Mouse (Mus musculus): Measurements from ENCODE around the gene Actl6b.

Gene Actl6b

DNA sequence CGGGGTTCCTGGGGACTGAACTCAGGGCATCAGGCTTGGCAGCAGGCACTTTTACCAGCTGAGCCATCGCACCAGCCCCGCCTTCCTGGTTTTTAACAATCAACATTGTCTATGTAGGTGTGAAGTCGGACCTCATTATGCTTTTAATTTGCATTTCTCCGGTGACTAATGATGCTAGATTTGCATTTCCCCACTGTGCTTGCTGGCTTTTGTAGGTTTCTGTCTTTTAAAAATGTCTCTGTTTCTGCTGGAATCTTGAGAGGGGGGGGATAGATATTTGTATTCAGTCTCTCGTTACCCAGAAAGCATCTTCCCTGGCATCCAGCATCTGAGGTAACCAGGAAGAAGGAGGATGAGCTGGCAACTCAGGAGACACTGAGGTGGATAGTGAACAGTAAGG lies 8.2 kb downstream of the Actl6b start:
- no peak for DNase-seq (ENCODE audit: low read depth, low spot score)

DNA sequence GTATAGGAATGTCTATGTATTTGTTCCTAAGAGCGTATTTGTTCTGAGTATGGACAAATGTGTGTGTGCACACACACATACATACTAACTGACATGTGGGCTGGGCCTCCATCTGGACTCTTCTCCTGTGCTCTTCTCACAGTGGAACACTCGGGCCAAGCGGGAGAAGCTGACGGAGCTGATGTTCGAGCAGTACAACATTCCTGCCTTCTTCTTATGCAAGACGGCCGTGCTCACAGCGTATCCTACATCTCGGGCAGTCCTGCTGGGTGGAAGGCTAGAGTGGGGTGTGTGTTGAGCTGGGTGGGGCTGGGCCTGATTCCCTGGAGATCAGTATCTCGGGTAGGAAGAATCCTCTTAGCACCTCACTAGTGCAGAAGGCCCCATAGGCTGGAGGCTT lies 9.6 kb downstream of the Actl6b start:
- no peak for DNase-seq (ENCODE audit: low read depth, low spot score)

DNA sequence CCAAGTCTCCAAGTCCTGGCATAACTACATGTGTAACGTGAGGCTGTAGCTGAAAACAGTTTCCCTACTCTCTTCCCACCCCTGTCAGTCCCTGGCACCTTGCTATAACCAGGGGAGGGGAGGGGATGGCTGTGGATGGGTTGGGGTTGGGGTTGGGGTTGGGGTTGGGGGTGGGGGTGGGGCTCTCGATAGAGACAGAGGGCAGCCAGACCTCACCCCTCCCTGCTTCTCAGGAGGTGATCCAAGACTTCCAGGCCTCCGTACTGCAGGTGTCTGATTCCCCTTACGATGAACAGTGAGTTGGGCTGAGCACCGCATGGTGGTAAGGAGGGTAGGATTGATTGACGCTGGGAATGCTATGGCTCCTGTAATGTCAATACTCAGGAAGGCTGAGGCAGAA lies 12.4 kb downstream of the Actl6b start:
- DNase-seq (ENCODE audit: low read depth, low spot score), result no peak

DNA sequence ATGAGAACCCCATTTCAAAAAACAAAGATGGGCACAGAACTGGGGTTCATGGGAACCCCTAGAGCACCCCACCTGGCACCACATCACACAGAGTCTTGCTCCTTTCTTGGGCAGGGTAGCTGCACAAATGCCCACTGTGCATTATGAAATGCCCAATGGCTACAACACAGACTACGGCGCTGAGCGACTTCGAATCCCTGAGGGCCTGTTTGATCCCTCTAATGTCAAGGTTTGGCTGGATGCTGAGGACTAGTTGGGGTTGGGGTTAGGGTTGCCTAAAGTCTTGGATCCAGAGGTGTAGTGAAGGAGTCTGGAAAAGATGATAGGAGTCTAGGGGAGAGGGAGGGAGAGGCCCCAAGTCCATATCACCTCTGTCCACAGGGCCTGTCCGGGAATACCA lies 13.1 kb downstream of the Actl6b start:
- DNase-seq (ENCODE audit: low read depth, low spot score), result no peak

DNA sequence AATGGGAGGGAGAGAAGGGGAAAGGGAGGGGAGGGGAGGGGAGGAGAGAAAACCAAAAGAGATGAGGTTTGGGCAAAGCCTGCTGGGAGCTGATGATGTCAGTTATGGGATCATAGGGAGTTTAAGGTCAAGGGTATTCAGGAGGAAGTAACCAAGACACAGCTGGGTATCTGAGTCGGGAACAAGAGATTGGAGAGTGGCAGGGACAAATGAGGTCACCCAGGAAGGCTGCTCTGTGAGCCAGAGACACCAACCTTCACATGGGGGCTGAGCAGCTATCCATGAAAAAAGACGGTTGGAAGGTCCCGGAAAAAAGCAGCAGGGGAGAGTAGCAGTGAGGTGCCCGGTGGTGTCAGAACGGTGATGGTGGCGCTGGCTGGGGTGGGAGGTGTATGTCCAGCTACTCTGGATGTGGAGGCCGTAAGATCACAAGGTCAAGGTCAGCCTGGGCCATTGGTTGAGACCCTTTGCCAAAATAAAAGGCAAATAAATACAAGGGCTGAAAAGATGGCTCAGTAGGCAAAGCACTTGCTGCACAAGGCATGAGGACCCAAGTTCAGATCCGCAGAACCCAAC lies 15.0 kb downstream of the Actl6b start:
- no peak for DNase-seq (ENCODE audit: low read depth, low spot score)

DNA sequence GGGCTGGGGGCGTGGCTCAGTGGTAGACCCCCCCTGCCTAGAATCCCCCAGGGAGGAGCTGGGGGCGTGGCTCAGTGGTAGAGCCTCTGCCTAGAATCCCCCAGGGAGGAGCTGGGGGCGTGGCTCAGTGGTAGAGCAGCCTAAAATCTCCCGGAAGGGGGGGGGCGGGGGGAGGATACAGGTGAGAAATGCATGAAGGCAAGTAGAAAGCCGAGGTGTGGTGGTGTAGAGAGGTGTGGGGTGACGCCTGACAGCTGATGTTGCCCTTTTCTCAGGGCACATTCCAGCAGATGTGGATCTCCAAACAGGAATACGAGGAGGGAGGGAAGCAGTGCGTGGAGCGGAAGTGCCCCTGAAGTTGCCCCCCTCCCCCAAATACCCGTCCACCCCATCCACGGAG lies 15.7 kb downstream of the Actl6b start:
- DNase-seq (ENCODE audit: low read depth, low spot score), result no peak

DNA sequence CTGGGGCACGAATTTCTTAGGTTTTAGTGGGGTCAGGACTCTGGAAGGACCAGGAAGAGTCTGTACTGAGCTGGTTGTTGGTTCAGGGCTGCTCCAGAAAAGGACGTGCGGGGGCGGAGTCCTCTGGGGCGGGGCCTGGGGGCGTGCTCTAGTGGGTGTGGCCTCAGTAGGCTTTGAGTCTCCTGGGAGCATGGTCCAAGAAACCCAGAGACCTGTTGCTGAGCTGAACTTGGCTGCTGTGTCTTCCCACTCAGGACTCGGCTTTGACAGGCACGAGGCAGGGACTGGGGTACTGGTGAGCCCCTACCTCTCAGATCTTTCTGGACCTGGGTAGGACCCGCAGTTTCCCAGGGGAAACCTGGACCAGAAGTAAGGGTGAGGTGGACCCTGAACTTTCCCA lies 16.3 kb downstream of the Actl6b start, which contains the start of gene Tfr2:
TSS of gene Tfr2 (plus strand) at position 176 of the 400 bp plus-strand sequence.
- no peak for DNase-seq (ENCODE audit: low read depth, low spot score)

DNA sequence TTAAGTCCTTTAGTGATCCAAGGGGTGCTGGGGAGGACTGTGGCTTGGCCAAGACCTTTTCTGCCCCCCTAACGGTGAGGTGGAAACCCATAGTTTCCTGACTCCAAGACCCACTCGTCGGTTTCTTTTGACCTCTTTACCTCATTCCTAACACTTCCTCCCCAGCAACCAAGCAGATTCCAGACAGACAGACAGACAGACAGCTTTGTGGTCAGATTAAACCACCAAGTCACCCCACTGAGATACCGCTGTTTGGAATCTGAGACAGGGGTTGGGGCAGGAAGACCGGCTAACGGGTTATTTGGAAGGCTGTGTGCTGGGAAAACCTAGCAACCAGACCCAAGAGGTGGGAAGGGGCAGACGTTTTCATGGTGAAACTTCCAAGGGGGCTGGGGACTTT lies 16.9 kb downstream of the Actl6b start:
- no peak for DNase-seq (ENCODE audit: low read depth, low spot score)

DNA sequence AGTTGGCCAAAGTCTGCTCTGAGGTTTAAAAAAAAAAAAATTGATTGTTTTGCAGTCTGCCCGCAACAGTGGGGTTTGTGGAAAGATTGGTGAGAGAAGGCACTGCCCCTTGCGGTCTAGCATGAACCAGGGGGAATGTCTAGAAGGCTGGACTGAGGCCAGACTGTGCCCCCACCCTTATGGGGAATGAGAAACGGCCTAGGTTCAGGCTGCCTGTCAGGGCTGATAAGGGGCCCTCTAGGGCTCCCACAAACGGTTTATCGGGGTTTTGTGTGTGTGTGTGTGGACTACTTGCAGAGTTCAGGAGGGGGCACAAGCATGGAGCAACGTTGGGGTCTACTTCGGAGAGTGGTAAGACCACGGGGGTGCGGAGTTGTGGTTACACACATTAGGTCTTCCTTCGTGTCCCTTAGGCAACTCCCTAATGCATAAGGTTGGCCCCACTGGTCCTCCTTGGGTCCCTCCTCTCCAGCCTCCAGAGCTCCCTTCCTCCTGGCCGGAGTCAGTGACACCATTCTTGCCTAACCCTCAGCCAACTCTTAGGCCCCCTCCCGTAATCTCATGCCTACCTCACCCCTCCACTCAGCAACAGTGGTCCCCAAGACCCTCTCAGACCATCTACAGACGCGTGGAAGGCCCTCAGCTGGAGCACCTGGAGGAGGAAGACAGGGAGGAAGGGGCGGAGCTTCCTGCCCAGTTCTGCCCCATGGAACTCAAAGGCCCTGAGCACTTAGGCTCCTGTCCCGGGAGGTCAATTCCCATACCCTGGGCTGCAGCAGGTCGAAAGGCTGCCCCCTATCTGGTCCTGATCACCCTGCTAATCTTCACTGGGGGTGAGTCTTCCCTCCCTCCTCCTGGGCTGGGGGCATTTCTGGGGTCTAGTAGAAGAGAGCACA lies 17.6 kb downstream of the Actl6b start:
- no peak for DNase-seq (ENCODE audit: low read depth, low spot score)

DNA sequence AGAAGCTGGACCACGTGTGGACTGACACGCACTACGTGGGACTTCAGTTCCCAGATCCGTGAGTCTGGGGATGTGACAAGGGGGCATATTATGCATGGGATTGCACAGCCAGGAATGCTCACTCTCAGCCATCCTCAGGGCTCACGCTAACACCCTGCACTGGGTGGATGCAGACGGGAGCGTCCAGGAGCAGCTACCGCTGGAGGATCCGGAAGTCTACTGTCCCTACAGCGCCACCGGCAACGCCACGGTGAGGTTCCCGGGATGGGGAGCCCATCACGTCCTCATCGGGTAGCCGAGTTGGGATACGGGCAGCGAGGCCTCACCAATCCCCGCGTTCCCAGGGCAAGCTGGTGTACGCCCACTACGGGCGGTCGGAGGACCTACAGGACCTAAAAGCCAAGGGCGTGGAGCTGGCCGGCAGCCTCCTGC lies 21.2 kb downstream of the Actl6b start:
- DNase-seq (ENCODE audit: low read depth, low spot score), result no peak

DNA sequence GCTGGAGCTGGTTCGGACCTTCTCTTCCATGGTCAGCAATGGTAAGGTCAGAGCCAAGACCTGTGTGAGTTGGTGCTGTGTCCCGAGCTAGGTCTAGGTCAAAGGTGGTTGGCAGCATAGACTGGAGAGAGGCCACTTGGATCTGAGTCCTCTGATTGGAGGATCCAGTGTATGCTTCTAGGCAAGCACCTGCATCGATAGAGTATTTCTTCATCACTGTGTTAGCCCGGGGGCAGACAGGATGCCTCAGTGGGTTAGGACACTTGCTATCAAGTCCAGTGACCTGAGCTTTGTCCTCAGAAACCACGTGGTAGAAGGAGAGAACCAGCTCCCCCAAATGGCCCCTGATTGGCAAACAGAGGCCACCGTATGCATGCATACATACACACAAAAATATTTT lies 26.9 kb downstream of the Actl6b start:
- DNase-seq (ENCODE audit: low read depth, low spot score), result no peak

DNA sequence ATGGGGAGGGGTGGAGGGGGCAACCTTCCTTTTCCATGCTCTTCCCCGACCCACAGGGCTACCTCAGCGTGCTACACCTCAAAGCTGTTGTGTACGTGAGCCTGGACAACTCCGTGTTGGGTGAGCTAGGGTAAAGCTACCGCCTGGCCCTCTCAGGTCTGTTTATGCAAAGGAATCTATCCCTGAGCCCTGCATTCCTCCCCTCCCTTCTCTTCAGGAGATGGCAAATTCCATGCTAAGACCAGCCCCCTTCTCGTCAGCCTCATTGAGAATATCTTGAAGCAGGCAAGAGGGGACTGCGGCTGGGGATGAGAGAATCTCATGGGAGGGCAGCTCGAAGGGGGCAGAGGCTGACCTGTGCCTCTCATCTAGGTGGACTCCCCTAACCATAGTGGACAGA lies 29.4 kb downstream of the Actl6b start:
- DNase-seq (ENCODE audit: low read depth, low spot score), result no peak

DNA sequence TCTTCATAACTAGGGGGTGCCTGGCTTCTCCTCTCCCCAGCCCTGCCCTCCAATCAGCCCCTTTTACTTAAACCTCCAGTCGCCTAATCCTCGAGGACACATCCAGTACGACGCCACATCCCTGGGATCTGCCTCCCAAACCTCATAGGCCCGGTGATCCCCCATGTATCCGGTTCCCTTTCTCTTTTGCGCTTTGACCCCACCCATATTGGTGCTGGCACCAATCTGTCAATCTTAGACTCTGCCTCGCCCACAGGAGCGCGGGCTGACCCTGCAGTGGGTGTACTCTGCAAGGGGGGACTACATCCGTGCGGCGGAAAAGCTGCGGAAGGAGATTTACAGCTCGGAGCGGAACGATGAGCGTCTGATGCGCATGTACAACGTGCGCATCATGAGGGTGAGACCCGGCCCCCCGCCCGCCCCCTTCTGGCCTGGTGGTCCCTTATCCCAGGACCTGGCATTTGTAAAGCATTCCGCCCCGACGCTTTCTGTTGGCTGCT lies 30.4 kb downstream of the Actl6b start:
- no peak for DNase-seq (ENCODE audit: low read depth, low spot score)

DNA sequence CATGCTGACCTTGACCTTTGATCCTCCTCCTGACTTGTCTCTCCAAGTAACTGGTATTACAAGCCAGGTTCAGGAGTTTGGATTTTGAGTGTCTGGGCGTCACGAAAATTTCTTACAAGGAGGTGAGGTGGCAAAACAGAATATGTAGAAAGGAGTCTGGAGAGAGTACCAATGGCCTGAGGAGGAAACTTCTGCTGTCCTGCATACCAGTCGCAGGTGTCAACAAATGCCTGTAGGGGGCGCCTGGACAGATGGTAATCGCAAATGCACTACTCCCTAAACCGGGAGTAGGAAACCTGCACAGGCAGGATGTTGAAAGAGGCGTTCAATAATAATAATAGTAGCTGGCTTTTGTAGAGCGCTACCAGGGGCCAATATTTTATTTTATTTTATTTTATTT lies 31.7 kb downstream of the Actl6b start:
- no peak for DNase-seq (ENCODE audit: low read depth, low spot score)

DNA sequence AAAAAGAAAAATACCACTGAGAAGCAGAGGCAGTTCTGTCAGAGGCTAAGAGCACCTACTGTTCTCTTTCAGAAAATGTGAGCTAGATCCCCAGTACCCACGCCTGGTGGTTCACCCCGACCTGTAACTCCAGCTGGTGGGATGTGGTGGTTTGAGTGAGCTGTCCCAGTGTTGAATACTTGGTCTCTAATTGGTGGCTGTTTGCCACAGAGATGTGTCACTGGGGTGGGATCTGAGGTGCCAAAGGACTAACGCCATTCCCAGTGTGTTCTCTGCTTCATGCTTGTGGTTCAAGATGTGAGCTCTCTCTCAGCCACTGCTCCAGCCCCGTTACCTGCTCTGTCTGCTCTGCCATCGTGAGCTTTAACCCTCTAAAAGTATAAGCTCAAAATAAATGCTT lies 37.2 kb downstream of the Actl6b start:
- no peak for DNase-seq (ENCODE audit: low read depth, low spot score)

DNA sequence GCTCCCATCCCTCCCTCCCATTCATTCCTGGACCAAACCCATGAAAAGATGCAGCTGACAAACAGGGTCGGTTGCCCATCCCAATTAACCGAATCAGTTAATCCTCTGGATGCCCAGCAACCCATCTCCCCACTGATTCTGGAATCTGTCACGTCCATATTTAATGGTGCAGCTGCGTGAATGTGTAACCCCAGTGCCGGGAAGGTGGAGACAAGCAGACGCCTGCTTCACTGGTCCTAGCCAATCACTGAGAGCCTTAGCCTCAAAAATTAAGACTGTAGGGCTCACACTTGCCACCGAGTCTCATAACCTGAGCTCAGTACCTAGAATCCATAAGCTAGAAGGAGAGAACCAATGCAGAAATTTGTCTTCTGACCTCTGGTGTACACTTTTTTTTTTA lies 42.6 kb downstream of the Actl6b start:
- DNase-seq (ENCODE audit: low read depth, low spot score), result no peak

DNA sequence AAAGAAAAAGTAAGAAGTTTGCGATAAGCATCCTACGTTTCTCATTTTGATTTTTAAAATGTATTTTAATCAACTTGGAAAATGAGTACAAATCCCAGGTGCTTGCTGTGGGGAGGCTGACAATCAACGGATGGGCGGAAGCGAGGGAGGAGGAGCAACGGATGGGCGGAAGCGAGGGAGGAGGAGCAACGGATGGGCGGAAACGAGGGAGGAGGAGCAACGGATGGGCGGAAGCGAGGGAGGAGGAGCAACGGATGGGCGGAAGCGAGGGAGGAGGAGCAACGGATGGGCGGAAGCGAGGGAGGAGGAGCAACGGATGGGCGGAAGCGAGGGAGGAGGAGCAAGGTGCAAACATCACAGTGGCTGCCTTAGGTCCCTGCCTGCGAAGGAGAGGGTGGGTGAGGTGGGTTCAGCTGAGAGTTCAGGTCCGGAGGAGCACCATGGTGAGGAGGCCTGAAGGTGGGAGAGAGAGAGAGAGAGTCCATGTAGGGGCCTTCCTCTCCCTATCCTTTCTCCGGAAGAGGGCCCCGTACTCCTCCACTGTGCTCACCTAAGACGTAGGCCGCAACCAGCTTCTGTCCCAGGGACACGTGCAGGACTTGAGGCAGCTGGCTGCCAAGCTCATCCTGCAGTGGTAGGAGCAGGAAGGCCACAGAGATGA lies 43.4 kb downstream of the Actl6b start:
- no peak for DNase-seq (ENCODE audit: low read depth, low spot score)

DNA sequence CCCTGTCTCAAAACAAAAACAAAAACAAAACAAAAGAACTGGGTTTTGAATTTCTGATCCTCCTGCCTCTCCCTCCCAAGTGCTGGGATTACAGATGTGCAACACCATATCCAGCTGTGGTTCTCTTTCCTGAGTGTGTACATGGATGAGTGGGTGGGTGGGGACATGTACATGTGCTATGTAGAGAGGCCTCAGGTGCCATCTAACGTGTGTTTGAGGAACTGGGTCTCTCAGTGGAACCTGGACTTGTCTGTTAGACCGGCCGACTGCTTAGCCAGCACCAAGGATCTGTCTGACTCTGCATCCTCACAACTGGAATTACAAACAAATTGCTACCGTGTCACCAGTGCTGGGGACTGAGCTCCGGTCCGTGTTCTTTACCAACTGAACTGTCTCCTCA lies 44.3 kb downstream of the Actl6b start:
- no peak for DNase-seq (ENCODE audit: low read depth, low spot score)

DNA sequence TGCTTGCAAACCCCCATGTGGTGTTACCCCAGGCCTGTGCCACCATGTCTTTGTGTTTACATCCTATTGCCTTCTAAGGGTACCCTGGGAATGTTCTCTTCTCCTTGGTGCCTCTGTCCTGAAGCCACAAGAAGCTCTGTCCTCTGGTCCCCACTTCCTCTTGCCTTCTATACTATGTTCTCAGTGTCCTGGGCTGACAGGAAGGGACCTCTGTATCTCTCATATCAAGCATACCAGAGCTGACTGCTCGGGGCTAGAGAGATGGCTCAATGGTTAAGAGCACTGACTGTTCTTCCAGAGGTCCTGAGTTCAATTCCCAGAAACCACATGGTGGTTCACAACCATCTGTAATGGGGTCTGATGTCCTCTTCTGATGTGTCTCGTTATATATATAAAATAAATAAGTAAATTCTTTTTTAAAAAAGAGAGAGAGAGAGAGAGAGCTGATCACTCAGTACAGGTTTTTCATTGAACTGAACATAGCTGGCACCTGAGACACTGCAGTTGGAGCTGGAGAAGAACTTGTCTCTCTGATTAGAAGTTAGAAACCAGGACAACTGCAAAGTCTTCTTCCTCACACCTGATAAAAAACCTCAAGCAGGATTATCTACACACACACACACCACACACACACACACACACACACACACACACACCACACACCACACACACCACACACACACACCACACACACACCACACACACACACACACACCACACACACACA lies 44.9 kb downstream of the Actl6b start:
- DNase-seq (ENCODE audit: low read depth, low spot score), result no peak

DNA sequence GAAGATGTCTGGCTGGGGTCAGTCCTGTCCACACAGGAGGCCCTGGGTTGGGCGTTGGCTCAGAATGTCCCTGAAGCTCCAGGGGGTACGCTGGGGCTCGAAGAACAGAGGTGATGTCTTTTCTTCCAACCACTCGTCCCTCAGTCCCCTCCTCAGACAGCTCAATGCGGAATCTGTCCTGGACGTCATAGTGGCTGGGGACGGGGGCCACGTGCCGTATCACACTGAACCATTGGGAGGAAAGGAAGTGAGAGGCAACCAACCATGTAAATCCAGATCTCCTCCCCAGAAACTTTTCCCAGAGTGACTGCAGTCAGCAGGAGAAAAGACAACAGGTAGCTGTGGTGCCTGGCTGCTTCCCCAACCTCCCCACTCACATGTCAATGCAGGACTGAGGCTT lies 46.3 kb downstream of the Actl6b start:
- DNase-seq (ENCODE audit: low read depth, low spot score), result no peak

DNA sequence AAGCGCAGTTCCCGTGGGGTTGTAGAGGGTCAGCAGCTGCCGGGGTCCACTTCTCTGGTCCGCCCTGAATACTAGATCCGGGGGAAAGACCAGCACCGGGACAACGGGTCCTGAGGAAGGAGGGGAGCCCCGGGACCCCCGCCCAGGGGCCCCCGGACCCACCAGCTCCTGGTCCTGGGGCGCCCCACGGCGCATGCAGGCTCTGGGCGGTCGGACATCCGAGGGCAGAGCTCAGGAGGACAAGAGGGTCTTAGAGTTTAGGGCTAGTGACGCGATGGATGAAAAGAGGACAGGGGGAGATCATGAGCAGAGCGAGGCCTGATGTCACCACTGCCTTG lies 46.9 kb downstream of the Actl6b start:
- no peak for DNase-seq (ENCODE audit: low read depth, low spot score)

All from embryo, embryonic 11.5 days (tissue).